Mouse (Mus musculus) limb, embryonic 14.5 days (tissue): ENCODE measurements at regions not wholly inside any gene's neighbourhood (a gene's known extent, or its start where the extent isn't known, plus 50 kb on each side); places are given as distances from the start of the nearest gene placed in this dataset.
"Not testable (repeated sequence)": the region's sequence is repeated elsewhere in the genome, so short reads cannot be mapped to it uniquely, and the experiment has no call there.

Experiments
- ATAC-seq: fragments of 200-750 bp; cut with Nextera tagmentation; 2 replicates; pipeline ENCODE4 v1.8.0; 2017; ENCODE audit warnings: low read depth, moderate number of reproducible peaks, moderate TSS enrichment; ENCODE audit not compliant: low FRiP score
- DNase-seq: peaks from one replicate; pipeline ENCODE4 v3.0.0-alpha.2; 2015; ENCODE audit warnings: low spot score
- H3K27ac ChIP-seq: fragments of 300-500 bp; sonication (generic); replicated peaks from 2 replicates; pipeline ENCODE4 v1.5.1; 2014; ENCODE audit warnings: low read depth, mild to moderate bottlenecking, low read length, moderate library complexity, mixed read lengths
- H3K27me3 ChIP-seq: fragments of 300-500 bp; sonication (generic); 2 replicates; pipeline ENCODE4 v1.6.1; 2014; ENCODE audit warnings: low read length, mixed read lengths; ENCODE audit not compliant: control insufficient read depth, insufficient read depth
- H3K36me3 ChIP-seq: fragments of 300-500 bp; sonication (generic); 2 replicates; pipeline ENCODE4 v1.6.1; 2014; ENCODE audit warnings: mild to moderate bottlenecking, low read length, moderate library complexity, mixed read lengths; ENCODE audit not compliant: control insufficient read depth, insufficient read depth
- H3K4me1 ChIP-seq: fragments of 300-500 bp; sonication (generic); 2 replicates; pipeline ENCODE4 v1.6.1; 2014; ENCODE audit warnings: antibody characterized with exemption, low read length, mixed read lengths; ENCODE audit not compliant: control insufficient read depth, insufficient read depth
- H3K4me2 ChIP-seq: fragments of 300-500 bp; sonication (generic); replicated peaks from 2 replicates; pipeline ENCODE4 v1.6.1; 2014; ENCODE audit warnings: low read depth, mild to moderate bottlenecking, low read length, moderate library complexity; ENCODE audit not compliant: severe bottlenecking
- H3K4me3 ChIP-seq: fragments of 300-500 bp; sonication (generic); replicated peaks from 2 replicates; pipeline ENCODE4 v1.5.1; 2014; ENCODE audit warnings: low read length
- H3K9ac ChIP-seq: fragments of 300-500 bp; sonication (generic); 2 replicates; pipeline ENCODE4 v1.6.1; 2014; ENCODE audit warnings: mild to moderate bottlenecking, low read depth, low read length, moderate library complexity; ENCODE audit not compliant: severe bottlenecking
- H3K9me3 ChIP-seq: fragments of 300-500 bp; sonication (generic); 2 replicates; pipeline ENCODE4 v1.6.1; 2016; ENCODE audit warnings: low read length; ENCODE audit not compliant: control insufficient read depth
- POLR2A ChIP-seq: fragments of 200-500 bp; IDR thresholded peaks from 2 replicates; pipeline ENCODE4 v1.8.0; 2012; ENCODE audit warnings: inconsistent platforms, mild to moderate bottlenecking, moderate library complexity, borderline replicate concordance; ENCODE audit not compliant: insufficient read depth, insufficient read length; ENCODE audit errors: extremely low read depth
- WGBS: fragments of 180-500 bp; shearing (Covaris S2); extraction: QIAGEN DNeasy Blood & Tissue Kit; methylation state at CpG from one replicate; pipeline ENCODE4 v1.1.7; 2014; 5-methylcytosine and 5-hydroxymethylcytosine counted together

GRCm38 (mm10) chr13:72227102-72227501 lies 263.6 kb upstream of the Irx1 start:
- no peak overlapping the region for H3K4me2 ChIP-seq
- H3K36me3 ChIP-seq: no peaks in the 10 kb centered on the region
- WGBS: 88% methylated on average over 1 of the region's 1 CpGs
- H3K9me3 ChIP-seq: no peaks in the 10 kb centered on the region
- H3K9ac ChIP-seq: no peak overlapping the region
- no peak for DNase-seq
- no peak for ATAC-seq
- no peak overlapping the region for H3K4me3 ChIP-seq
- H3K4me1 ChIP-seq: no peaks in the 10 kb centered on the region
- H3K27me3 ChIP-seq: no peaks in the 10 kb centered on the region
- no peak for TF ChIP-seq POLR2A
- H3K27ac ChIP-seq: no peak overlapping the region

GRCm38 (mm10) chr13:72231032-72231591 lies 267.6 kb upstream of the Irx1 start:
- H3K27me3 ChIP-seq: no peaks in the 10 kb centered on the region
- no peak overlapping the region for H3K9ac ChIP-seq
- DNase-seq: no peak
- H3K9me3 ChIP-seq: no peaks in the 10 kb centered on the region
- TF ChIP-seq POLR2A: no peak
- WGBS: 50% methylated on average over 4 of the region's 4 CpGs
- H3K4me3 ChIP-seq: no peak overlapping the region
- ATAC-seq: no peak
- H3K36me3 ChIP-seq: no peaks in the 10 kb centered on the region
- H3K4me1 ChIP-seq: no peaks in the 10 kb centered on the region
- H3K4me2 ChIP-seq: no peak overlapping the region
- no peak overlapping the region for H3K27ac ChIP-seq

- no peak overlapping the region for H3K4me3 ChIP-seq
- TF ChIP-seq POLR2A: no peak
- H3K4me1 ChIP-seq: no peaks in the 10 kb centered on the region
- DNase-seq: no peak
- no peaks in the 10 kb centered on the region for H3K36me3 ChIP-seq
- H3K9ac ChIP-seq: no peak overlapping the region
- H3K27ac ChIP-seq: no peak overlapping the region
- no peak overlapping the region for H3K4me2 ChIP-seq
- ATAC-seq: no peak
- H3K9me3 ChIP-seq: no peaks in the 10 kb centered on the region
- H3K27me3 ChIP-seq: no peaks in the 10 kb centered on the region
Measured at GRCm38 (mm10) chr13:72232080-72232479, 268.6 kb upstream of the Irx1 start.

GRCm38 (mm10) chr13:72241919-72242318 lies 278.4 kb upstream of the Irx1 start:
- Histone ChIP-seq H3K36me3 (no peaks in the 10 kb centered on the region), H3K27me3 (no peaks in the 10 kb centered on the region), H3K4me1 (no peaks in the 10 kb centered on the region), H3K27ac (no peak overlapping the region), H3K4me3 (no peak overlapping the region), H3K4me2 (no peak overlapping the region), H3K9ac (no peak overlapping the region), H3K9me3 (no peaks in the 10 kb centered on the region)
- DNase-seq: no peak
- TF ChIP-seq POLR2A: no peak
- WGBS: 64% methylated on average over 3 of the region's 3 CpGs
- no peak for ATAC-seq

GRCm38 (mm10) chr13:72250419-72250818 lies 286.9 kb upstream of the Irx1 start:
- Histone ChIP-seq H3K9ac (no peak overlapping the region), H3K36me3 (no peaks in the 10 kb centered on the region), H3K4me1 (no peaks in the 10 kb centered on the region), H3K27ac (no peak overlapping the region), H3K4me2 (no peak overlapping the region), H3K4me3 (no peak overlapping the region), H3K27me3 (no peaks in the 10 kb centered on the region), H3K9me3 (no peaks in the 10 kb centered on the region)
- no peak for TF ChIP-seq POLR2A
- ATAC-seq: no peak
- DNase-seq: no peak

- H3K4me1 ChIP-seq, H3K9me3 ChIP-seq, H3K4me3 ChIP-seq, H3K9ac ChIP-seq, ATAC-seq, H3K27ac ChIP-seq, H3K4me2 ChIP-seq, H3K36me3 ChIP-seq, H3K27me3 ChIP-seq, DNase-seq: not testable (repeated sequence)
- 35% methylated on average over 13 of the region's 13 CpGs for WGBS
Measured at GRCm38 (mm10) chr13:72253242-72253641, 289.7 kb upstream of the Irx1 start.
